Mouse (Mus musculus): ENCODE data around the gene Ldlrad1.

GRCm38 (mm10) chr4:107166700-107167099, 42.3 kb upstream of the Ldlrad1 start:
- TF ChIP-seq CTCF (IDR thresholded peaks at IDR 0.05; ENCODE audit: low read depth) (no peak), EP300 (IDR thresholded peaks at IDR 0.05; ENCODE audit: low read depth) (no peak)
